Mouse (Mus musculus): ENCODE measurements around the gene Klk1. TPM values are rescaled to one million over a fixed set of nuclear protein-coding genes. Genes with fewer than 3 reads are reported as not detected.
"Not testable (repeated sequence)": the region's sequence is repeated elsewhere in the genome, so short reads cannot be mapped to it uniquely, and the experiment has no call there.

Klk1 gene
- polyA plus RNA-seq, 1 experiment from 2014 or later: not detected

DNA sequence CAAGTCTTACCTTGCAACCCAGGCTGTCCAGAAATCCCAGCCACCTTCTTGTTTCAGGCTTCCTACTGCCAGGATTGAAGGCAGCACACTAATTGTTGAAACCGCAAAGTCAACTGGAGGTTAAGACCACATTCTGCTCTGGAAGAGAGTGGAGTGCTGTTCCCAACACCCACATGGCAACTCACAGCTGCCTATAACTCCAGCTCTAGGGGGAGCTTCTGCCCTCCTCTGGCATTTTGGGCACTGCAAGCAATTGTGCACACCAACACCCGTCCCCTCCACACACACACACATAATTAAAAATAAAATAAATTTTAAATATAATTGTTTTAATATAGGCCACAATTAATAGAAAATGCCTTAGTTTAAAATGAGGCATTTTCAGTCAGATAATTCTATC is 16.0 kb downstream of the Klk1 start:
- 51% methylated on average over 2 of the region's 2 CpGs for WGBS (ENCODE audit: insufficient replicate concordance)
- DNase-seq: no peak
- no peak overlapping the region for H3K4me2 ChIP-seq (ENCODE audit: low read depth, low read length)
- no peak overlapping the region for H3K9ac ChIP-seq (replicated peaks)
- TF ChIP-seq EP300 (IDR thresholded peaks at IDR 0.05; ENCODE audit: low read depth) (no peak), CTCF (IDR thresholded peaks at IDR 0.05; ENCODE audit: low read depth) (no peak)
- no peak for ATAC-seq
- no peaks in the 10 kb centered on the region for H3K27me3 ChIP-seq (ENCODE audit: insufficient read depth, low read length)
- H3K36me3 ChIP-seq (replicated peaks; ENCODE audit: insufficient read depth, low read length): no peaks in the 10 kb centered on the region
- peaks cover 10% of the 10 kb centered on the region for H3K4me1 ChIP-seq (ENCODE audit: insufficient read depth)
- no peak overlapping the region for H3K27ac ChIP-seq (ENCODE audit: low read depth)
- no peak overlapping the region for H3K4me3 ChIP-seq (ENCODE audit: low read depth, low read length)
- H3K9me3 ChIP-seq (ENCODE audit: low read length): no peaks in the 10 kb centered on the region

DNA sequence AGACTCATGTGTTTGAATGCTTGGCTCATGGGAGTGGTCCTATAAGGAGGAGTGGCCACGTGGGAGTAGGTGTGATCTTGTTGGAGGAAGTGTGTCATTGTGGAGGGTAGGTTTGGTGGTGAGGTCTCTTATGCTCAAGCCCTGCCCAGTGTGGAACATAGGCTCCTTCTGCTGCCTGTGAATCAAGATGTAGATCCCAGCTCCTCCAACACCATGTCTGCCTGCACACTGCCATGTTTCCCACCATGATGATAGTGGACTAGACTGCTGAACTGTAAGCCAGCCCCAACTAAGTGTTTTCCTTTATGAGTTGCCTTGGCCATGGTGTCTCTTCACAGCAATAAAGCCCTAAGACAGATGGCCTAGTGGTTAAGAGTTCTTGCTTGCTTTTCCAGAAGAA is 18.9 kb downstream of the Klk1 start:
- DNase-seq (no peak), ATAC-seq (no peak)
- Histone ChIP-seq H3K9ac (replicated peaks) (no peak overlapping the region), H3K4me1 (ENCODE audit: insufficient read depth) (peaks cover 18% of the 10 kb centered on the region), H3K27ac (ENCODE audit: low read depth) (no peak overlapping the region), H3K9me3 (ENCODE audit: low read length) (no peaks in the 10 kb centered on the region), H3K4me2 (ENCODE audit: low read depth, low read length) (no peak overlapping the region), H3K4me3 (ENCODE audit: low read depth, low read length) (no peak overlapping the region), H3K36me3 (replicated peaks; ENCODE audit: insufficient read depth, low read length) (peaks cover 2% of the 10 kb centered on the region), H3K27me3 (ENCODE audit: insufficient read depth, low read length) (no peaks in the 10 kb centered on the region)
- TF ChIP-seq EP300 (IDR thresholded peaks at IDR 0.05; ENCODE audit: low read depth): no peak
- no peak for TF ChIP-seq CTCF (IDR thresholded peaks at IDR 0.05; ENCODE audit: low read depth)
- WGBS (ENCODE audit: insufficient replicate concordance): 40% methylated on average over 1 of the region's 1 CpGs

DNA sequence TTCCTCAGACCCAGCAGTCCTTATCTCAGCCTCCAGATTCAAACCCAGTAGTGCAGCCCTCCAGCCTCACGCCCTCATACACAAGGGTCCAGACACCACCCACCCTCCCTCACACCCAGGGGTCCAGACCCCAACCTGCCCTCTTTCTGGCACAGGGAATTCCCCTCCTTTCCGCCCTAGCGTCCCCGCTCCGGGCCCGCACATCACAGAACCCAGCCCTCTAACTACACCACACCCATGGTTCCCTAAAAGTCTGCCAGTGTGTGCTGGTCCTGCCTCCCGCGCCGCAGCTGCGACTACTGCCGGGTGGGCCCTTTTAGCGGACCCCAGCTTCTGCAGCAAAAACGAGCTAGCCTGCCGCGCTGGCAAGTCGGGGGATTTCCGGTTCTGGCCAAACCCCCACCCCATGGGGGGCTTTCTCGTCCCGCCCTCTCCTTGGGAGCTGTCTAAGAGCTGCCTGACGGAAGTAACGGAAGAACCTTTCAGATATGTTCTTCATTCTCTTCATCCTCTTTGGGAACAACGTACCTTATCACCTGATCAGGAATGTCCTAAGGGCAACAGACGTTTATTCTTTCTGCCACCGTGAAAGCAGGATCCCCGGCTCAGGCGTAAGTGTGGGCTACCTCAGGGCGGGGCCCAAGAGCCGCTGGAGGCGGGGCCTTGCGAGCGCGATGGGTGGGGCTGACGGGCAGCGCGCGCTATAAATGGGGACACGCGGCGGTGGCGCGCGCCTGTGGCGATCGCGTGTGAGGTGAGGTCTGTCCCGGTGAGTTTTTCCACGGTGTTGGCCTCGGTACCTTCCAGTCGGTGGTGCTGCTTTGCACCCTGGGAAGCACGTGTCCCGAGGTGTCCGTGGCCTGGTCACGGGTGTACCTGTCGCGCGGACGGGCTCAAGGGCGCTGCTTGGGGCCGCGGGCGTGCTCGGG is 21.2 kb downstream of the Klk1 start, which contains the start of the genes 1700028J19Rik and 2410002F23Rik:
Gene 1700028J19Rik, minus strand, starts transcription at position 641 of the 929 bp plus-strand sequence.
Gene 2410002F23Rik, plus strand, starts transcription at position 668 of the 929 bp plus-strand sequence.
- peak; percentile 93 for ATAC-seq
- Histone ChIP-seq H3K4me1 (ENCODE audit: insufficient read depth) (peaks cover 18% of the 10 kb centered on the region), H3K27me3 (ENCODE audit: insufficient read depth, low read length) (no peaks in the 10 kb centered on the region), H3K4me2 (ENCODE audit: low read depth, low read length) (peak within 1 kb of the TSS; percentile 88), H3K9ac (replicated peaks) (peak within 1 kb of the TSS; percentile 84), H3K36me3 (replicated peaks; ENCODE audit: insufficient read depth, low read length) (peaks cover 17% of the 10 kb centered on the region), H3K27ac (ENCODE audit: low read depth) (peak within 1 kb of the TSS; percentile 81), H3K4me3 (ENCODE audit: low read depth, low read length) (peak within 1 kb of the TSS; percentile 84), H3K9me3 (ENCODE audit: low read length) (no peaks in the 10 kb centered on the region)
- WGBS (ENCODE audit: insufficient replicate concordance): under 1% methylated on average over 62 of the region's 62 CpGs
- TF ChIP-seq CTCF (IDR thresholded peaks at IDR 0.05; ENCODE audit: low read depth) (0 out of 2 replicates have a peak, but pooled peaks have one; percentile 2), EP300 (IDR thresholded peaks at IDR 0.05; ENCODE audit: low read depth) (peak; percentile 87)
- DNase-seq: peak; percentile 92

- no peak for DNase-seq
- WGBS (ENCODE audit: insufficient replicate concordance): under 1% methylated on average over 23 of the region's 23 CpGs
- no peaks in the 10 kb centered on the region for H3K9me3 ChIP-seq (ENCODE audit: low read length)
- peak overlapping the region; percentile 84 for H3K4me3 ChIP-seq (ENCODE audit: low read depth, low read length)
- H3K9ac ChIP-seq (replicated peaks): peak overlapping the region; percentile 84
- TF ChIP-seq CTCF (IDR thresholded peaks at IDR 0.05; ENCODE audit: low read depth) (no peak), EP300 (IDR thresholded peaks at IDR 0.05; ENCODE audit: low read depth) (no peak)
- peaks cover 17% of the 10 kb centered on the region for H3K36me3 ChIP-seq (replicated peaks; ENCODE audit: insufficient read depth, low read length)
- peak overlapping the region; percentile 88 for H3K4me2 ChIP-seq (ENCODE audit: low read depth, low read length)
- H3K4me1 ChIP-seq (ENCODE audit: insufficient read depth): peaks cover 18% of the 10 kb centered on the region
- no peaks in the 10 kb centered on the region for H3K27me3 ChIP-seq (ENCODE audit: insufficient read depth, low read length)
- ATAC-seq: peak; percentile 48
- peak overlapping the region; percentile 81 for H3K27ac ChIP-seq (ENCODE audit: low read depth)
These were observed 21.9 kb downstream of the Klk1 start for GRCm38 (mm10) chr7:44246984-44247470.

- Histone ChIP-seq H3K36me3 (replicated peaks; ENCODE audit: insufficient read depth, low read length) (peaks cover 26% of the 10 kb centered on the region), H3K27ac (ENCODE audit: low read depth) (no peak overlapping the region), H3K4me3 (ENCODE audit: low read depth, low read length) (peak overlapping the region; percentile 84; the same call in 1 of the 2 replicates), H3K27me3 (ENCODE audit: insufficient read depth, low read length) (no peaks in the 10 kb centered on the region), H3K9me3 (ENCODE audit: low read length) (no peaks in the 10 kb centered on the region), H3K9ac (replicated peaks) (no peak overlapping the region), H3K4me2 (ENCODE audit: low read depth, low read length) (peak overlapping the region; percentile 88), H3K4me1 (ENCODE audit: insufficient read depth) (peaks cover 18% of the 10 kb centered on the region)
- WGBS (ENCODE audit: insufficient replicate concordance): 90% methylated on average over 2 of the region's 2 CpGs
- TF ChIP-seq CTCF (IDR thresholded peaks at IDR 0.05; ENCODE audit: low read depth): no peak
- ATAC-seq: no peak
- DNase-seq: no peak
These were observed 22.8 kb downstream of the Klk1 start for GRCm38 (mm10) chr7:44247971-44248370.

DNA sequence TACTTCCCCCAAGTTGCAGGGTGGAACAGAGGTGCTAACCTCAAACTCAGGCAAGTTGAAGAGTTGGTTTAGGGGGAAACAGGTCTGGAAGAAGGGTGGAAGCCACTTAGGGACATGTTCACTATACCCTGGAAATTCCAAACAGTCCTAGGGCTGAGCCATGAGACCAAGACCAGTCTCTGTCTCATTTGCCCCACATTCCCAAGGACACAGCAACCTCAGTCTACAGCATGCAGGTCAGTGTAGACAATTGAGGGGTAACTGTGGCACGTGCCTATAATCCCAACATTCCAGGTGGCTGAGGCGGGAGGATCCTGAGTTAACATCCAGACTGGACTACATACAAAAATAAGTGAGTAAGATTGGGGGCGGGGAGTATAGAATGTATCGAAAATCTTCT is 24.1 kb downstream of the Klk1 start:
- no peak overlapping the region for H3K4me3 ChIP-seq (ENCODE audit: low read depth, low read length)
- H3K9ac ChIP-seq (replicated peaks): no peak overlapping the region
- no peak overlapping the region for H3K4me2 ChIP-seq (ENCODE audit: low read depth, low read length)
- no peak for TF ChIP-seq CTCF (IDR thresholded peaks at IDR 0.05; ENCODE audit: low read depth)
- TF ChIP-seq EP300 (IDR thresholded peaks at IDR 0.05; ENCODE audit: low read depth): no peak
- no peaks in the 10 kb centered on the region for H3K9me3 ChIP-seq (ENCODE audit: low read length)
- H3K27me3 ChIP-seq (ENCODE audit: insufficient read depth, low read length): no peaks in the 10 kb centered on the region
- ATAC-seq (no peak), DNase-seq (no peak)
- H3K27ac ChIP-seq (ENCODE audit: low read depth): no peak overlapping the region
- H3K4me1 ChIP-seq (ENCODE audit: insufficient read depth): peaks cover 18% of the 10 kb centered on the region
- WGBS (ENCODE audit: insufficient replicate concordance): 81% methylated on average over 4 of the region's 4 CpGs
- H3K36me3 ChIP-seq (replicated peaks; ENCODE audit: insufficient read depth, low read length): peaks cover 31% of the 10 kb centered on the region

GRCm38 (mm10) chr7:44250732-44251275 is 25.6 kb downstream of the Klk1 start:
- H3K4me1 ChIP-seq (ENCODE audit: insufficient read depth); DNase-seq; H3K27me3 ChIP-seq (ENCODE audit: insufficient read depth, low read length); H3K27ac ChIP-seq (ENCODE audit: low read depth); H3K4me2 ChIP-seq (ENCODE audit: low read depth, low read length); H3K9ac ChIP-seq (replicated peaks); H3K9me3 ChIP-seq (ENCODE audit: low read length); ATAC-seq; H3K4me3 ChIP-seq (ENCODE audit: low read depth, low read length): not testable (repeated sequence)
- 91% methylated on average over 17 of the region's 17 CpGs for WGBS (ENCODE audit: insufficient replicate concordance)
- H3K36me3 ChIP-seq (replicated peaks; ENCODE audit: insufficient read depth, low read length): peaks cover 31% of the 10 kb centered on the region

Data from liver, postnatal 0 days (tissue).